ENCODE assay signal across 22 mouse cellular contexts in the genomic region with DNA sequence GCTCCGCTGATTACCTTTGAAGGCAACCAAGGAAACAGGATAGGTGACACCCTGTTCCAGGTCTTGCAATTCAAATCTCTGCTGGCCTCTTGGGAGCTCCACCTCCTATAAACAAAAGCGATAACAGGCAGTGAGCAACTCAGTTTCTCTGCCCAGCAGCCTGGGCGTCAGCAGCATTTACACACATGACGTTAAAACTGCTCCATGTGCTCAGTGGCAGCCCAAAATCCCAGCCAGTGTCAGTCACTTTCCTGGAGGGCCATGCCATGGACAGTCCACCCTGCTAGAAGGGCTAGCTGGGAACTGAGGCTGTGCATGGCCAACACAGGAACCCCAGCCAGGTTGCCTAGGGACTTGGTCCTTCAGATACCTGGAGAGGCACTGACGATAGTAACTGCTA. TPM values are rescaled to one million over a fixed set of nuclear protein-coding genes. Genes with fewer than 3 reads are reported as not detected.
"Had no signal": no experiment of that assay in that cellular context is flagged by ENCODE, and none has a peak within 500 bp of the region (broad histone marks: within the 10 kb centered on the region; RNA-seq: fewer than 3 reads in every experiment).

No protein-coding gene starts in this region.

- ATAC-seq: inflammation-experienced regulatory T-cells, adult 6 months had no signal

- DNase-seq: kidney, adult 11 months; kidney, adult 8-10 months; kidney, postnatal 10 days; kidney, postnatal 36 days; layer of hippocampus, postnatal 36 days; liver, embryonic 13.5 days; midbrain, embryonic 14.5 days; right cerebral cortex, postnatal 14 days; right cerebral cortex, postnatal 4 days; thymus, adult 18-20 months; thymus, postnatal 36 days had no signal

- H3K4me3 ChIP-seq: kidney, embryonic 15.5 days; left cerebral cortex, adult 2 months; liver, embryonic 13.5 days; lung, embryonic 15.5 days had no signal

- H3K36me3 ChIP-seq: kidney, embryonic 15.5 days; liver, embryonic 13.5 days; lung, embryonic 15.5 days had no signal

- H3K27me3 ChIP-seq: kidney, embryonic 15.5 days; liver, embryonic 13.5 days; lung, embryonic 15.5 days had no signal

- H3K9ac ChIP-seq: kidney, embryonic 15.5 days; liver, embryonic 13.5 days; lung, embryonic 15.5 days had no signal

- H3K27ac ChIP-seq: kidney, embryonic 15.5 days; left cerebral cortex, adult 2 months; liver, embryonic 13.5 days; lung, embryonic 15.5 days had no signal

- H3K4me1 ChIP-seq: kidney, embryonic 15.5 days; liver, embryonic 13.5 days; lung, embryonic 15.5 days had no signal

- H3K4me2 ChIP-seq: kidney, embryonic 15.5 days; liver, embryonic 13.5 days; lung, embryonic 15.5 days; midbrain, embryonic 11.5 days had no signal

- H3K9me3 ChIP-seq: kidney, embryonic 15.5 days; liver, embryonic 13.5 days; lung, embryonic 15.5 days had no signal

RNA-seq across cellular contexts. Expression of a gene that starts 48.0 kb away (rescaled TPM):
- total RNA-seq: liver, adult 2 months; megakaryocyte progenitor cell, adult 5-6 weeks; megakaryocyte-erythroid progenitor cell, adult 5-6 weeks had no signal
- polyA plus RNA-seq: limb, embryonic 11.5 days; liver, adult 2 months; midbrain, embryonic 11.5 days; midbrain, postnatal 0 days; testis, adult 2 months had no signal
